Mouse (Mus musculus) heart, postnatal 0 days (tissue): ENCODE measurements around the gene Map3k4. TPM values are rescaled to one million over a fixed set of nuclear protein-coding genes. Genes with fewer than 3 reads are reported as not detected.

Experiments
- ATAC-seq: fragments of 200-750 bp; cut with Nextera tagmentation; 2 replicates; pipeline ENCODE4 v1.8.0; 2017; ENCODE audit warnings: low read depth, moderate number of reproducible peaks, moderate library complexity; ENCODE audit not compliant: insufficient read depth
- DNase-seq: peaks from one replicate; pipeline ENCODE4 v3.0.0-alpha.2; 2016; ENCODE audit warnings: low spot score
- H3K27ac ChIP-seq: fragments of 300-500 bp; sonication (generic); 2 replicates; pipeline ENCODE4 v1.5.1; 2014; ENCODE audit warnings: low read depth, mild to moderate bottlenecking
- H3K27me3 ChIP-seq: fragments of 300-500 bp; sonication (generic); 2 replicates; pipeline ENCODE4 v1.6.1; 2014; ENCODE audit warnings: low read length, mixed read lengths; ENCODE audit not compliant: control insufficient read depth, insufficient read depth
- H3K36me3 ChIP-seq: fragments of 300-500 bp; sonication (generic); replicated peaks from 2 replicates; pipeline ENCODE4 v1.6.1; 2014; ENCODE audit warnings: low read length, mixed read lengths; ENCODE audit not compliant: control insufficient read depth, insufficient read depth
- H3K4me1 ChIP-seq: fragments of 300-500 bp; sonication (generic); 2 replicates; pipeline ENCODE4 v1.6.1; 2014; ENCODE audit warnings: antibody characterized with exemption; ENCODE audit not compliant: control insufficient read depth, insufficient read depth
- H3K4me2 ChIP-seq: fragments of 300-500 bp; sonication (generic); 2 replicates; pipeline ENCODE4 v1.6.1; 2014; ENCODE audit warnings: low read depth, mild to moderate bottlenecking, low read length, moderate library complexity
- H3K4me3 ChIP-seq: fragments of 300-500 bp; sonication (generic); 2 replicates; pipeline ENCODE4 v1.5.1; 2014; ENCODE audit warnings: low read depth, low read length
- H3K9ac ChIP-seq: fragments of 300-500 bp; sonication (generic); replicated peaks from 2 replicates; pipeline ENCODE4 v1.6.1; 2014; ENCODE audit warnings: low read depth, low read length, mixed read lengths
- H3K9me3 ChIP-seq: fragments of 300-500 bp; sonication (generic); replicated peaks from 2 replicates; pipeline ENCODE4 v1.6.1; 2016; ENCODE audit warnings: low read length; ENCODE audit not compliant: control insufficient read depth
- CTCF ChIP-seq: IDR thresholded peaks from 2 replicates; pipeline ENCODE4 v1.5.1; 2016; ENCODE audit warnings: antibody characterized with exemption, control low read depth, low read depth
- EP300 ChIP-seq: IDR thresholded peaks from 2 replicates; pipeline ENCODE4 v1.6.1; 2016; ENCODE audit warnings: antibody characterized with exemption, low read depth
- WGBS: fragments of 180-500 bp; shearing (Covaris S2); extraction: QIAGEN DNeasy Blood & Tissue Kit; methylation state at CpG from one replicate; pipeline ENCODE4 v1.1.7; 2014; 5-methylcytosine and 5-hydroxymethylcytosine counted together
- polyA plus RNA-seq: library from polyadenylated mRNA; unstranded; fragments of >200 nt; fragmentation: Nextera tagmentation; extraction: Ambion mirVana; gene quantifications from 2 replicates; pipeline ENCODE4 v1.2.1, GENCODE M21; 2015
- total RNA-seq: library from RNA; depleted of rRNA; stranded (reverse); fragments of >200 nt; gene quantifications from 2 replicates; pipeline ENCODE4 v1.2.3, GENCODE M21; 2014; ENCODE audit warnings: low replicate concordance

Map3k4 gene
- total and polyA plus RNA-seq, 2 experiments from 2014 or later = 25.0 to 36.0 TPM

GRCm38 (mm10) chr17:12268538-12268937, 50.1 kb downstream of the Map3k4 start:
- no peak overlapping the region for H3K4me3 ChIP-seq
- DNase-seq (no peak), ATAC-seq (no peak)
- H3K9ac ChIP-seq = no peak overlapping the region
- no peak for TF ChIP-seq CTCF
- no peak for TF ChIP-seq EP300
- no peak overlapping the region for H3K4me2 ChIP-seq
- no peaks in the 10 kb centered on the region for H3K27me3 ChIP-seq
- H3K4me1 ChIP-seq = peaks cover 13% of the 10 kb centered on the region
- peaks cover 25% of the 10 kb centered on the region for H3K36me3 ChIP-seq
- no peaks in the 10 kb centered on the region for H3K9me3 ChIP-seq
- 80% methylated on average over 10 of the region's 10 CpGs for WGBS
- no peak overlapping the region for H3K27ac ChIP-seq

GRCm38 (mm10) chr17:12268091-12268490, 50.5 kb downstream of the Map3k4 start:
- TF ChIP-seq EP300 = no peak
- TF ChIP-seq CTCF = no peak
- Histone ChIP-seq H3K4me2 (no peak overlapping the region), H3K27me3 (no peaks in the 10 kb centered on the region), H3K4me1 (peaks cover 13% of the 10 kb centered on the region), H3K4me3 (no peak overlapping the region), H3K27ac (no peak overlapping the region), H3K9me3 (no peaks in the 10 kb centered on the region), H3K9ac (no peak overlapping the region), H3K36me3 (peaks cover 26% of the 10 kb centered on the region)
- ATAC-seq (no peak), DNase-seq (no peak)
- 82% methylated on average over 4 of the region's 4 CpGs for WGBS

GRCm38 (mm10) chr17:12265969-12266925, 52.3 kb downstream of the Map3k4 start:
- peak; percentile 52 for TF ChIP-seq CTCF
- no peak for TF ChIP-seq EP300
- DNase-seq (peak; percentile 50), ATAC-seq (peak; percentile 77)
- Histone ChIP-seq H3K4me2 (peak overlapping the region; percentile 28), H3K4me3 (no peak overlapping the region), H3K9ac (no peak overlapping the region), H3K9me3 (no peaks in the 10 kb centered on the region), H3K27me3 (no peaks in the 10 kb centered on the region), H3K36me3 (peaks cover 25% of the 10 kb centered on the region), H3K4me1 (peaks cover 13% of the 10 kb centered on the region), H3K27ac (peak overlapping the region; percentile 81)
- 41% methylated on average over 21 of the region's 21 CpGs for WGBS

GRCm38 (mm10) chr17:12264293-12264692, 54.3 kb downstream of the Map3k4 start:
- DNase-seq (no peak), ATAC-seq (no peak)
- WGBS = 84% methylated on average over 3 of the region's 3 CpGs
- H3K4me2 ChIP-seq = no peak overlapping the region
- no peak overlapping the region for H3K27ac ChIP-seq
- H3K36me3 ChIP-seq = peaks cover 27% of the 10 kb centered on the region
- H3K27me3 ChIP-seq = no peaks in the 10 kb centered on the region
- H3K4me1 ChIP-seq = peaks cover 13% of the 10 kb centered on the region
- no peak overlapping the region for H3K4me3 ChIP-seq
- no peaks in the 10 kb centered on the region for H3K9me3 ChIP-seq
- H3K9ac ChIP-seq = no peak overlapping the region
- TF ChIP-seq EP300 = no peak
- no peak for TF ChIP-seq CTCF

GRCm38 (mm10) chr17:12263787-12264186, 54.8 kb downstream of the Map3k4 start:
- Histone ChIP-seq H3K27me3 (no peaks in the 10 kb centered on the region), H3K4me2 (no peak overlapping the region), H3K4me3 (no peak overlapping the region), H3K9me3 (no peaks in the 10 kb centered on the region), H3K9ac (no peak overlapping the region), H3K4me1 (peaks cover 13% of the 10 kb centered on the region), H3K27ac (no peak overlapping the region), H3K36me3 (peaks cover 32% of the 10 kb centered on the region)
- WGBS = 63% methylated on average over 13 of the region's 13 CpGs
- ATAC-seq (no peak), DNase-seq (no peak)
- TF ChIP-seq EP300 (no peak), CTCF (no peak)
